ENCODE assay signal across 8 mouse cellular contexts in genomic region chr3:96639219-96639618, GRCm38 (mm10). TPM values are rescaled to one million over a fixed set of nuclear protein-coding genes. Genes with fewer than 3 reads are reported as not detected.
A peak's percentile ranks its signal among the peaks of the same experiment; 100 is the strongest.
DNase-seq lines count a peak whose midpoint lies in the region; ATAC-seq and TF ChIP-seq lines count a peak whose summit lies in the region.

No protein-coding gene starts in this region.

- no peak for ATAC-seq in forebrain, embryonic 12.5 days (ENCODE audit: low FRiP score)
- peak; percentile 65 for ATAC-seq in common myeloid progenitor, adult 5-6 weeks (replicated peaks; ENCODE audit: low read depth, poor library complexity, severe bottlenecking)

- peak; percentile 34; the same call in 1 of the 2 replicates for TF ChIP-seq CTCF in testis, adult 2 months (IDR thresholded peaks at IDR 0.05; ENCODE audit: control insufficient read depth, insufficient read depth, insufficient replicate concordance, low read depth, low read length)

- H3K9me3 ChIP-seq in forebrain, embryonic 10.5 days: no peaks in the 10 kb centered on the region
- H3K9me3 ChIP-seq in forebrain, embryonic 12.5 days: no peaks in the 10 kb centered on the region

- peaks cover 57% of the 10 kb centered on the region for H3K36me3 ChIP-seq in forebrain, embryonic 10.5 days (replicated peaks)
- peaks cover 30% of the 10 kb centered on the region for H3K36me3 ChIP-seq in forebrain, embryonic 12.5 days (replicated peaks)
- no peaks in the 10 kb centered on the region; the same call in 1 of the 2 replicates for H3K36me3 ChIP-seq in testis, adult 2 months (ENCODE audit: control insufficient read depth, insufficient read depth, low read length)

- TF ChIP-seq POLR2A in testis, adult 2 months (IDR thresholded peaks at IDR 0.05; ENCODE audit: control insufficient read depth, low read depth, low read length): no peak

- peak; percentile 55 for DNase-seq in forebrain, embryonic 10.5 days (ENCODE audit: extremely low spot score, low spot score)
- DNase-seq in testis, postnatal 14 days (ENCODE audit: low spot score): no peak
- peak; percentile 83 for DNase-seq in induced T-regulatory cell, adult 2 months (ENCODE audit: low read depth)
- peak; percentile 65 to 74 for DNase-seq in lung, adult 18-20 months
- peak; percentile 64 for DNase-seq in spleen, adult 12 weeks (ENCODE audit: low spot score)

- H3K4me3 ChIP-seq in forebrain, embryonic 10.5 days: no peak overlapping the region
- H3K4me3 ChIP-seq in forebrain, embryonic 12.5 days (replicated peaks): no peak overlapping the region
- no peak overlapping the region for H3K4me3 ChIP-seq in testis, adult 2 months (ENCODE audit: control insufficient read depth, low read depth, low read length)

- no peaks in the 10 kb centered on the region for H3K27me3 ChIP-seq in forebrain, embryonic 10.5 days (ENCODE audit: poor library complexity, severe bottlenecking)
- H3K27me3 ChIP-seq in forebrain, embryonic 12.5 days: no peaks in the 10 kb centered on the region
- no peaks in the 10 kb centered on the region for H3K27me3 ChIP-seq in testis, adult 2 months (ENCODE audit: control insufficient read depth, insufficient read depth, low read length)

- peaks cover 27% of the 10 kb centered on the region for H3K4me1 ChIP-seq in forebrain, embryonic 10.5 days
- H3K4me1 ChIP-seq in forebrain, embryonic 12.5 days: peaks cover 20% of the 10 kb centered on the region
- peaks cover 5% of the 10 kb centered on the region for H3K4me1 ChIP-seq in testis, adult 2 months (ENCODE audit: control insufficient read depth, insufficient read depth, low read length)

- H3K27ac ChIP-seq in forebrain, embryonic 10.5 days: no peak overlapping the region
- H3K27ac ChIP-seq in forebrain, embryonic 12.5 days: no peak overlapping the region
- H3K27ac ChIP-seq in testis, adult 2 months (ENCODE audit: control insufficient read depth, insufficient read depth, low read depth, low read length): no peak overlapping the region

- H3K4me2 ChIP-seq in forebrain, embryonic 12.5 days: no peak overlapping the region

- 74% methylated on average over 1 of the region's 1 CpGs for WGBS in forebrain, embryonic 10.5 days
- WGBS in forebrain, embryonic 12.5 days: 85% methylated on average over 1 of the region's 1 CpGs

- no peak overlapping the region for H3K9ac ChIP-seq in forebrain, embryonic 12.5 days

RNA-seq across cellular contexts. Expression of gene Gm42957, which starts 3.9 kb away (rescaled TPM):
- 0.11 and 0.12 TPM in 2 replicates for polyA plus RNA-seq in forebrain, embryonic 10.5 days (2016; fragmentation: Nextera tagmentation; extraction: Ambion mirVana)
- polyA plus RNA-seq in forebrain, embryonic 12.5 days (2016; fragmentation: Nextera tagmentation; extraction: Ambion mirVana): 0.09 TPM in 1 of 2 replicates, not detected in the other
- polyA plus RNA-seq in testis, adult 2 months (2012; rRNA removed): 0.05 and 0.06 TPM in 2 replicates
- not detected in 2 replicates for total RNA-seq in common myeloid progenitor, adult 5-6 weeks (2017)

RNA-seq across cellular contexts. Expression of gene Pex11b, which starts 4.0 kb away (rescaled TPM):
- polyA plus RNA-seq in forebrain, embryonic 10.5 days (2016; fragmentation: Nextera tagmentation; extraction: Ambion mirVana): 36.6 and 40.7 TPM in 2 replicates
- 42.1 and 43.3 TPM in 2 replicates for polyA plus RNA-seq in forebrain, embryonic 12.5 days (2016; fragmentation: Nextera tagmentation; extraction: Ambion mirVana)
- polyA plus RNA-seq in testis, adult 2 months (2012; rRNA removed): 90.1 and 107 TPM in 2 replicates
- 20.1 and 22.3 TPM in 2 replicates for total RNA-seq in common myeloid progenitor, adult 5-6 weeks (2017)

RNA-seq across cellular contexts. Expression of gene Itga10, which starts 6.2 kb away (rescaled TPM):
- 0.43 and 0.51 TPM in 2 replicates for polyA plus RNA-seq in forebrain, embryonic 10.5 days (2016; fragmentation: Nextera tagmentation; extraction: Ambion mirVana)
- 0.51 and 0.84 TPM in 2 replicates for polyA plus RNA-seq in forebrain, embryonic 12.5 days (2016; fragmentation: Nextera tagmentation; extraction: Ambion mirVana)
- polyA plus RNA-seq in testis, adult 2 months (2012; rRNA removed): 1.0 and 1.2 TPM in 2 replicates
- 0.37 and 0.92 TPM in 2 replicates for total RNA-seq in common myeloid progenitor, adult 5-6 weeks (2017)

RNA-seq across cellular contexts. Expression of gene Rbm8a, which starts 9.5 kb away (rescaled TPM):
- polyA plus RNA-seq in forebrain, embryonic 10.5 days (2016; fragmentation: Nextera tagmentation; extraction: Ambion mirVana): 224 and 226 TPM in 2 replicates
- polyA plus RNA-seq in forebrain, embryonic 12.5 days (2016; fragmentation: Nextera tagmentation; extraction: Ambion mirVana): 164 and 181 TPM in 2 replicates
- 8.0 and 8.7 TPM in 2 replicates for polyA plus RNA-seq in testis, adult 2 months (2012; rRNA removed)
- 81.2 and 82.9 TPM in 2 replicates for total RNA-seq in common myeloid progenitor, adult 5-6 weeks (2017)

RNA-seq across cellular contexts. Expression of gene Ankrd35, which starts 30.7 kb away (rescaled TPM):
- polyA plus RNA-seq in forebrain, embryonic 10.5 days (2016; fragmentation: Nextera tagmentation; extraction: Ambion mirVana): 0.06 and 0.09 TPM in 2 replicates
- 0.51 and 0.77 TPM in 2 replicates for polyA plus RNA-seq in forebrain, embryonic 12.5 days (2016; fragmentation: Nextera tagmentation; extraction: Ambion mirVana)
- polyA plus RNA-seq in testis, adult 2 months (2012; rRNA removed): 0.48 and 0.52 TPM in 2 replicates
- total RNA-seq in common myeloid progenitor, adult 5-6 weeks (2017): not detected in 2 replicates
